8 mouse cellular contexts compared by ENCODE assay signal in genomic region chr16:31508981-31509380, GRCm38 (mm10).
DNase-seq lines count a peak whose midpoint lies in the region; ATAC-seq and TF ChIP-seq lines count a peak whose summit lies in the region.

No protein-coding gene starts in this region.

- intact Hi-C loops in heart, postnatal 36 days (cut with DNase I) = no loop called here

- DNase-seq in B cell, adult 2 months = peak; percentile 14 to 20
- peak; percentile 77 to 78 for DNase-seq in cerebellum, adult 2 months
- DNase-seq in forelimb bud, embryonic 11.5 days (ENCODE audit: low read depth, low spot score) = peak; percentile 93
- peak; percentile 77 to 78 for DNase-seq in heart, postnatal 36 days
- peak; percentile 74 to 83 for DNase-seq in layer of hippocampus, adult 18-20 months (ENCODE audit: low spot score in 2 of 2)
- peak; percentile 68 for DNase-seq in thymus, postnatal 4 days

- H3K4me2 ChIP-seq in liver, embryonic 15.5 days = peak overlapping the region; percentile 48

- H3K27me3 ChIP-seq in cerebellum, adult 2 months (ENCODE audit: control insufficient read depth, insufficient read depth, low read length) = no peaks in the 10 kb centered on the region
- peaks cover 3% of the 10 kb centered on the region; the same call in 1 of the 2 replicates for H3K27me3 ChIP-seq in liver, embryonic 15.5 days

- no peaks in the 10 kb centered on the region for H3K36me3 ChIP-seq in liver, embryonic 15.5 days (replicated peaks)

- H3K4me3 ChIP-seq in cerebellum, adult 2 months (replicated peaks; ENCODE audit: insufficient read depth, low read depth, low read length) = peak overlapping the region; percentile 12
- no peak overlapping the region for H3K4me3 ChIP-seq in liver, embryonic 15.5 days (replicated peaks)
- H3K4me3 ChIP-seq in olfactory bulb, adult 2 months (ENCODE audit: insufficient read depth, low read depth, low read length) = peak overlapping the region; percentile 13

- H3K27ac ChIP-seq in cerebellum, adult 2 months (ENCODE audit: insufficient read depth, low read length) = peak overlapping the region; percentile 29; the same call in 1 of the 2 replicates
- 0 out of 2 replicates have a peak overlapping the region, but pooled peaks have one; percentile 19 for H3K27ac ChIP-seq in liver, embryonic 15.5 days (replicated peaks)
- H3K27ac ChIP-seq in olfactory bulb, adult 2 months (ENCODE audit: insufficient read depth, low read depth, low read length) = peak overlapping the region; percentile 43

- no peaks in the 10 kb centered on the region for H3K9me3 ChIP-seq in liver, embryonic 15.5 days (replicated peaks)

- peaks cover 3% of the 10 kb centered on the region for H3K4me1 ChIP-seq in cerebellum, adult 2 months (ENCODE audit: control insufficient read depth, insufficient read depth, low read length)
- peaks cover 33% of the 10 kb centered on the region for H3K4me1 ChIP-seq in liver, embryonic 15.5 days (replicated peaks)
- H3K4me1 ChIP-seq in olfactory bulb, adult 2 months (ENCODE audit: control insufficient read depth, insufficient read depth, low read length) = peaks cover 17% of the 10 kb centered on the region

- 4% methylated on average over 18 of the region's 18 CpGs for WGBS in cerebellum, adult 2 months
- WGBS in liver, embryonic 15.5 days (ENCODE audit: insufficient replicate concordance) = 13% methylated on average over 18 of the region's 18 CpGs
- WGBS in olfactory bulb, adult 2 months = 2% methylated on average over 18 of the region's 18 CpGs

- no peak for TF ChIP-seq CTCF in cerebellum, adult 2 months (IDR thresholded peaks at IDR 0.05; ENCODE audit: borderline replicate concordance, insufficient read depth, low read depth, low read length)
- no peak for TF ChIP-seq CTCF in olfactory bulb, adult 2 months (IDR thresholded peaks at IDR 0.05; ENCODE audit: insufficient read depth, low read depth, low read length)

- H3K9ac ChIP-seq in liver, embryonic 15.5 days = no peak overlapping the region

- ATAC-seq in liver, embryonic 15.5 days (ENCODE audit: insufficient read depth) = peak; percentile 51

- TF ChIP-seq POLR2A in cerebellum, adult 2 months (IDR thresholded peaks at IDR 0.05; ENCODE audit: borderline replicate concordance, insufficient read depth, low read length) = peak; percentile 12; the same call in 1 of the 2 replicates
- TF ChIP-seq POLR2A in olfactory bulb, adult 2 months (IDR thresholded peaks at IDR 0.05; ENCODE audit: insufficient read depth, low read depth, low read length) = no peak

Comparison
In these comparisons a context has a peak if more than half of its experiments do, and no peak if none do; other contexts are left out.
1. DNase-seq: peak in every context shown above with its lines; median percentile 93 in forelimb bud, embryonic 11.5 days; 78 in layer of hippocampus, adult 18-20 months; 78 in cerebellum, adult 2 months; 78 in heart, postnatal 36 days; 68 in thymus, postnatal 4 days; 17 in B cell, adult 2 months.